Mouse (Mus musculus) cerebellum, adult 9-10 months (tissue): ENCODE results near the gene Vmac.

Experiments used
- DNase-seq: peaks from one replicate; pipeline ENCODE4 v3.0.0; 2022

Vmac gene

GRCm38 (mm10) chr17:56738221-56738620, 20.4 kb upstream of the Vmac start:
- DNase-seq, result no peak

DNA sequence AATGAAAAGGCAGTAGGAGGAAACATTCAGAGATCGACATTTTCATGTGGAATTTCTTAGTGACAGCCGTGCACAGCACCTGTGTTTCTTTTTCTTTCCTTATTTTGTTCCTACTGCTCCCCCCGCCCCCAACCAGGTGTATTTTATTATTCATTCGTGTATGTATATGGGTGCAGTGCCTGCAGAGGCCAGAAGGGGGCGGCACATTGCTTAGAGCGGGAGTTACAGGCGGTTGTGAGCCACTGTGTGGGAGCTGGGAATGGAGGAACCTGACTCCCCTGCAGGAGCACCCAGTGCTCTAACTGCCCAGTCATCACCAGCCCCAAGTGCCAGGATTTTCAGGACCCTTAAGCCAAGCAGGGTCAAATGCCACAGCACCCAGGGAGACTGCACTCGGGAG, 18.7 kb upstream of the Vmac start:
- no peak for DNase-seq

DNA sequence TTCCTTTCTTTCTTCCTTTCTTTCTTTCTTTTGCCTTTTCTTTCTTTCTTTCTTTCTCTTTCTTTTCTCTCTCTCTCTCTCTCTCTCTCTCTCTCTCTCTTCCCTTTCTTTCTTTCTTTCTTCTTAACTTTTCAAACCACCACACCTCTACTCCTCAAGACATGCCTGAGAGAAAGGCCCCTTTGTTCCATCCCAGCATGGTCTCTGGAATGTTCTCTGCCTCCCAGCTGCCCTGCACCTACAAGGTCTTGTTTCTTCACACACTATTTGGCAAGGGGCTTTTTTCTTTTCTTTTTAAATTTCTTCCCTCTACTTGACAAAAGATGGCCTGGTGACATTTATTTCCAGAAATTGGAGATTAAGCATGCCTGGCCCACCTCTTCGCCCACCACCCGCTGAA, 11.8 kb upstream of the Vmac start:
- DNase-seq, result no peak

DNA sequence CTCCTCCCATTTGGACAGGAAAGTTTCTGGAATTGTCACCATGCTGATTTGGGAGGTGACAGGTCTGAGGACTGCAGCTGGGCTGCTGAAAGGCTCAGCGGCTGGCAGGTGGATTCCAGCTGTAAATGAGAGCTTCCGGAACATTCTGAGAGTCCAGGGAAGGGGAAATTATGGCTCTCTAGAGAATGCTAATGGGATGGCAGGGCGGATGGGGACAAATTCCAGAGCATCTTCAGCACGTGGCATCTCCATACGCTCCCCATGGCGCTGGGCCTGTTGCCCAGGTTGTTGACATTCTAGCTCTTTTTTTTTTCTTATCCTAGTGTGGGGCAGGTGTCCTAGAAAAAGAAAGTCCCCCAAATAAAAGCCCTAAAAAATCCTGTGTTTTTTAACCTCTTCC, 11.3 kb upstream of the Vmac start:
- DNase-seq, result no peak

GRCm38 (mm10) chr17:56728117-56728516, 10.3 kb upstream of the Vmac start:
- DNase-seq, result no peak

- no peak for DNase-seq
Observed at GRCm38 (mm10) chr17:56727659-56728058, 9.8 kb upstream of the Vmac start.

DNA sequence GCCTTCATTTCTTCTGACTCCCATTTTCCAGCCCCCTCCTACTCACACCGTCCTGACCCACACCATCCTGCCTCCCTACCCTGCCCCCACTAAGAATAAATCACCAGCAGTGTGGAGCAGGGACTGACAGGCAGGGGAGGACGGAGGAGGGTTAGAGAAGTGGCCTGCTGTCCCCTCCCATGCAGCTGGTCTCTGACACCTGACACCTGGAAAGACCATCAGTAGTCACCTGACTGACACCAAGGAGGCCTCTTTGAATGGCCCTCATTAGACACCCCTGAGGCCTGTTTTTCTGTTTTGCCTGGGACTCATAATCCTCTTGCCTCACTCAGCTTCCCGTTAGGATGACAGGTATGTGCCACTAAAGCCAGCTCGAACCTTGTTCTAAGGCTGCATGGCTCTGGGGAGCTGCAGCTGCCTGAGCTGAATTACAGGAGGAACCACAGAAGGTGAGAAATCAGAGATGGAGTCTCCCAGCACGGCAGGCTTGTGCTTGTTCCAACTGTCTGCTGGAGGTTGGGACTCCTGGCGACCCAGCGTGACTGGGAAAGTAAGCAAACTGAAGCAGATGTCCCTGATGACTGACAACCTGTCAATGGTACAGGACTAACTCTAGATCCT, 9.3 kb upstream of the Vmac start:
- DNase-seq, result no peak

GRCm38 (mm10) chr17:56723419-56724161, 5.8 kb upstream of the Vmac start:
- no peak for DNase-seq

DNA sequence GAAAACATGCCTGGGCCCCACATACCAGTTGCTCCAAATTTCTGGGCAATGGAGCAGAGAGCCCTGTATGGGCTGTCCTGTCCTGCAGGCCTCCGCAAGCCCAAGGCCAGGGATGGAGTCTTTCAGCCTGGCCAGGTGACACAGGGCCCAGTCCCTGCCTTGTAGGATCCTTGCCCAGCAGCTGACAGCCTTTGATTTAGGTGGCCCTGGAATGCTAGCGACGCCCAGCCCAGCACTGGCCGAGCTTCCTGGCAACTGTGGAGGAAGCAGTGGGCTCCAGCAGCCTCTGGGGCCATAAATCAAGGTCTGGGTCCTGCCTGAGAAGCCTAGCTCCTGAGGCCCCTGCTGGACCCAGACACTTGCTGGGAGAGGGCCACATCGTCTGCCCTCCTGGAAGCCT, 4.6 kb upstream of the Vmac start:
- no peak for DNase-seq

GRCm38 (mm10) chr17:56716655-56717362, 1.0 kb downstream of the Vmac start:
- DNase-seq, result peak; percentile 98

DNA sequence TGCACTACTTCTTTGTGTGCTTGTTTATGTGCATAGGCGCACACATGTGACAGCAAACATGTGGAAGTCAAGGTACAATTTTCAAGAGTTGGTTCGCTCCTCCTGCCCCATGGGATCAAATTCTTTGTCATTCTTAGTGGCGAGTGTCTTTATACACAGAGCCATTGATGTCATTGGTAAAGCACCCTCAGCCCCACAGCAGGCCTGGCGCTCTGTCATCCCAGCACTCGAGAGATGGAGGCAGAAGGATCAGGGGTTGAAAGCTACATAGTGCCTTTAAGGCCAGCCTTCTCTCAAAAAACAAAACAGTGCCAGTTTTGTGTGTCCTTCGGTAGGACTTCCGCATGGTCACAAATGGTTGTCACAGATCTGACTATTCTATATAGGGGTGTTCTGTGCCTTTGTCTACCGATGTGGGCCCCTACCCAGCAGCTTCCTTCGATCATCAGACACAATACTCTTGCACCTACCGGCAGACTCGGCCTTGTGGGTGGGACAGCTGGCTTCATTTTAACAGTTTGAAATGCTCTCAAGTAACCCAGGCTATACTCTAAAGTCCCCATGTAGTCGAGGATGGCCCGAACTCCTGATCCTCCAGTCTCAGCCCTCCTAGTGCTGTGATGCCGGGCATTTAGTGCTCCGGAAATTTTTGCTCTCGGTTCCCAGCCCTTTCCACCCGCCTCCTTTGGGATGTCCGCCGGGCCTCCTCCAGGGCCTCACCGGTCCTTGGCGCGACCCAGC, 1.7 kb downstream of the Vmac start:
- peak; percentile 61 for DNase-seq

GRCm38 (mm10) chr17:56715360-56715759, 2.5 kb downstream of the Vmac start:
- DNase-seq, result peak; percentile 51

DNA sequence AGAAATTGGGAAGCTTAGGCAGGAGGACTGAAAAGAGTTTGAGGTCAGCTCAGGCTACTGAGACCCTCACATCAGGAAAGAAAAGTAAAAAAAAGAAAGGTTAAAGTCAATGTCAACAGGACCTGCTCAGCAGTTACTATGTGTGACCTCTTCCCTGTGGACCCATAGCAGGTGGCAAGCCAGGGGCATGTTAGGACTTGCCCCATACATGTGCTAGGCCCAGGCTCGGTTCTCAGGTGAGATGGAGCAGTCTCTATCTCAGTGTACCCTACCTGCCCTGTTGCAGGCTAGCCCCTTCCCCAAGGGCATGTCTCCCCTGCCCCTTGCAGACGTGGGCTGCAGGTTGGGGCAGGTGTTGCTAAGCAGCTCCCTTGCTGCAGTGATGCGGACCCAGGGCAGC, 8.1 kb downstream of the Vmac start:
- DNase-seq, result no peak

GRCm38 (mm10) chr17:56708692-56709091, 9.1 kb downstream of the Vmac start:
- DNase-seq, result no peak

DNA sequence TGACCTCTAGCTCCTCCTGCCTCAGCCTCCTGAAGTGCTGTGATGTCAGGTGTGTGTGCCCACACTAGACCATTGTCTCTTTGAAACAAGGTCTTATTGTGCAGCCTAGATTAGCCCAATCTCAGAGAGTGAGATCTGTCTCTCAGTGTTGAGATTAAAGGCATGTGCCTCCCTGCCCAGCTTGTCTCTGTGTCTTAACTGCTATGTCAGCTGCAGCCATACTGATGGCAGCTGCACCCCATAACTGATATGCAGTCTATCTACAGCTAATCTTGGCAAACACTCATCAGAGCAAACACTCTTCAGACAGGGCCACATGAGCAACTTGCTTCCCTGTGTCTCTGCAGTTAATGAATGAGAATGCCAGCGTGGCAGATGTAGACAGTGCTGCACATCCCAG, 11.3 kb downstream of the Vmac start:
- DNase-seq, result no peak

DNA sequence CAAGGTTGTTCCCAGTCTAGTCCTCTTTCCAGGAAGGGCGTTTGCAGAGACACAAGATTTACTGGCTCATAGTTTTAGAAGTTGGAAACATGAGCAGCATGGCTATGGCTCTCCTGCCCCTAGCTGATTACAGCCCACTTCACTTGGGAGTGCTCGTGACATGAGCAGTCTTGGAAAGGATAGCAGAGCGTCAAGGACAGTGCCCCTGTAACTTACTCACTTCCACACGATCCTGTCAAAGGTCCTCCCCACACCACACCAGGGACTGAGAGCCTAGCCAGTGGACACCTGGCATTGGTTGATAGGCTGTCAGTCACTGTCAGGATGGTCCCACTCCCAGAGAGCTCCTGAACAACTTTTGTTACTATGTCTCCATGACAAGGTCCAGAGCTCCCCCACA, 14.8 kb downstream of the Vmac start:
- no peak for DNase-seq

DNA sequence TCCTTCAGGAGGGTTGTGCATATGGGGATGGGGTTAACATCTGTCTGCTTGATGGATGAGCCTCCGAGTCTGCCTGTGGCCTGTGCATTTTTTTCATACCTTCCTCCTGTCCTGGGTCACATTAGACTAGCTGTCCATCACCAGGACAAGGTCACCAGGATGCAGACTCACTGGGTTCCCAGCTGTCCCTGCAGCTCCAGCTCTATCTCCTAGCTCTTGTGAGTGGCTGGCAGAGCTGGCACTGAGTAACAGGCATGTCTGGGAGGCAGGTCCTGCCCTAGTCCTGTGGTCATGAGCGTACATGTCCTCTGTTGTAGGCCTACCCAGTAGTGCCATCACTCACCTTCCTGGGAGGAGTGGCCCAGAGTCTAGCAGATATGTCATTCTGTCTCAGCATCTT, 17.4 kb downstream of the Vmac start:
- no peak for DNase-seq

- DNase-seq, result peak; percentile 92
Observed at GRCm38 (mm10) chr17:56693851-56694310, 23.9 kb downstream of the Vmac start.

DNA sequence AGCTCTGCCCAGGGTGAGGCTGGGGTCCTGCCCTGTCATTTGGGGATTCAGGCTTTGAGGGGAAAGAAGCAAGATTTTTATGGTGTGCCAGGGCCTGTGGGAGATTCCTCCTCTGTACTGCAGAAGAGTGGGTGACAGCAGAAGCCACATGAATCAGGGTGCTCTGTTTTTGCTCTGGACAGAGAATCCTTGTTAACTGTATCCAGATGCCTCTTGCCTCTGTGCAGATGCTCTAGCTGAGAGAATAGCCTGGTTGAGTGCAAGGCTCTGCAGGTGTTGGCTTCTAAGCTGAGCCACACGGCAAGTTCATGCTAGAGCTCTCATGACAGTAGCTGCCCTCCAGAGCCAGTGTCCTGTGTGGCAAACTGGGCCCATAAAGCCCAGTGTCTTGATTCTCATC, 24.4 kb downstream of the Vmac start:
- DNase-seq, result no peak

GRCm38 (mm10) chr17:56688689-56689088, 29.1 kb downstream of the Vmac start:
- no peak for DNase-seq

DNA sequence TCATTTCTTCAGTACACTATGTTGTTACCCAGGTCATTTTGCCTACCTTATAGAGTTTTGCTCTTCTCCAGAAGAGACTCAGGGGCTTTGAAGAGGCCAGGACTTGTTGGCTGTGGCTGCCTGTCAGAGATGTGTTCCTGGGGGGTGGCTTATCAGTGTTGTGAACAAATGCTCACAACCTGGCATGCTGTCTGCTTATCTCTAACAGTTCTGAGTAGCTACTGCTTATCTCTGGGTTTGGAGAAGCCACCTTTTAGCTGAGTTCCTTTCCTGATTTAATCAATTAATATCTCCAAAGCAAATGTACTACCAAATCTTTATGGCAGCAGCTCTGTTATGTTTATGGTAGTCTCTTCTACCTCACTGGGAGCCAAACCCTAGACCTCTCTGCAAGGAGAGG, 29.8 kb downstream of the Vmac start:
- DNase-seq, result no peak

DNA sequence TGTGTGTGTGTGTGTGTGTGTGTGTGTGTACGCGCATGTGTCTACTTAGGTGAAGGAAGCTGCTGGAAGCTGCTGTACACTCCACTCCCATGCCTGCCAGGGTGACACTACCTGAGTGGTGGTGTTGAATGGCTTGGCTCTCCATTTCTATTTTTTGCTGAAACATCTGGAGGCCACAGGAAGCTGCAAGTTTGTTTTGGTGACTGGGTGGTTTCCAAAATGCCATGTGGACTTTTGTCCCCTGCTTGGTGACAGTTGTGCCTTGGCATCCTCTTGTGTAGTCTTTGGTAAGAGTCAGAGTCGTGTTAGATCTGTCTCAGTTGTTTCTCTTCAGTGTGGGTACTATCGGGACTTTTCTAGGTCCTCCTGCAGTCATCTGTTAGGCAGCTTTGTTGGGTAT, 31.0 kb downstream of the Vmac start:
- no peak for DNase-seq

DNA sequence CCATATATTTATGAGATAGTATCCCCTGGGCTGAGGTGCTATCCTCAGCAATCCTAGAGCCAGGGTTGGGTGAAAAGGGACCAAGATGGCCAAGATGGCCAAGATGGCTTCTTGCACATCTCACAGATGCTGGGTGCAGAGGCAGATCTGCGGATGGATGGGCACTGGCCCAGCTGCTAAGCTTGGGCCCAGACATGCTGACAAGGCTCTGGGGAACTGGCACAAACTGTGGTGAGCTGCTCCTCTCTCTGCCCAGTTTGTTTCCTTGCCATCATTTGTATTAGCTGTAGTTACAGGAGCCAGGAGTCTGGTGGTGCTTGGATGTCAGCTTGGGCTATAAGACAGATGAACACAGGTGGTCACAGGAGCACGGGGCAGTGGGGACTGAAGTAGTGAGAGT, 33.2 kb downstream of the Vmac start:
- no peak for DNase-seq
